Mouse (Mus musculus): ENCODE data around the gene Itgb3bp. TPM values are rescaled to one million over a fixed set of nuclear protein-coding genes. Genes with fewer than 3 reads are reported as not detected.

The Itgb3bp gene
- polyA plus RNA-seq, 1 experiment from 2014 or later: 10.6 TPM

- Histone ChIP-seq H3K4me2 (ENCODE audit: low read depth, low read length) (no peak overlapping the region), H3K4me1 (ENCODE audit: control insufficient read depth, insufficient read depth, low read length) (no peaks in the 10 kb centered on the region), H3K27me3 (ENCODE audit: control insufficient read depth, insufficient read depth, low read length) (no peaks in the 10 kb centered on the region), H3K36me3 (ENCODE audit: control insufficient read depth, insufficient read depth, low read length) (no peaks in the 10 kb centered on the region), H3K4me3 (ENCODE audit: low read depth, low read length) (no peak overlapping the region), H3K27ac (ENCODE audit: low read depth, low read length) (no peak overlapping the region), H3K9ac (replicated peaks; ENCODE audit: low read depth, low read length) (no peak overlapping the region), H3K9me3 (ENCODE audit: control insufficient read depth, low read length) (no peaks in the 10 kb centered on the region)
- no peak for ATAC-seq (ENCODE audit: low read depth)
- 70% methylated on average over 10 of the region's 10 CpGs for WGBS
Observed at GRCm38 (mm10) chr4:99941655-99942414, 12.2 kb upstream of the Itgb3bp start.

GRCm38 (mm10) chr4:99939711-99940505 is 10.3 kb upstream of the Itgb3bp start:
- WGBS: 53% methylated on average over 16 of the region's 16 CpGs
- no peak for ATAC-seq (ENCODE audit: low read depth)
- H3K4me1 ChIP-seq (ENCODE audit: control insufficient read depth, insufficient read depth, low read length): no peaks in the 10 kb centered on the region
- no peak overlapping the region for H3K4me2 ChIP-seq (ENCODE audit: low read depth, low read length)
- H3K27me3 ChIP-seq (ENCODE audit: control insufficient read depth, insufficient read depth, low read length): no peaks in the 10 kb centered on the region
- no peaks in the 10 kb centered on the region for H3K9me3 ChIP-seq (ENCODE audit: control insufficient read depth, low read length)
- H3K4me3 ChIP-seq (ENCODE audit: low read depth, low read length): no peak overlapping the region
- no peak overlapping the region for H3K9ac ChIP-seq (replicated peaks; ENCODE audit: low read depth, low read length)
- H3K27ac ChIP-seq (ENCODE audit: low read depth, low read length): no peak overlapping the region
- H3K36me3 ChIP-seq (ENCODE audit: control insufficient read depth, insufficient read depth, low read length): no peaks in the 10 kb centered on the region

GRCm38 (mm10) chr4:99936278-99936677 is 6.7 kb upstream of the Itgb3bp start:
- no peaks in the 10 kb centered on the region for H3K4me1 ChIP-seq (ENCODE audit: control insufficient read depth, insufficient read depth, low read length)
- WGBS: 92% methylated on average over 5 of the region's 5 CpGs
- ATAC-seq (ENCODE audit: low read depth): no peak

GRCm38 (mm10) chr4:99934859-99935258 is 5.2 kb upstream of the Itgb3bp start:
- Histone ChIP-seq H3K27me3 (ENCODE audit: control insufficient read depth, insufficient read depth, low read length) (no peaks in the 10 kb centered on the region), H3K4me1 (ENCODE audit: control insufficient read depth, insufficient read depth, low read length) (no peaks in the 10 kb centered on the region), H3K9me3 (ENCODE audit: control insufficient read depth, low read length) (no peaks in the 10 kb centered on the region), H3K9ac (replicated peaks; ENCODE audit: low read depth, low read length) (no peak overlapping the region), H3K27ac (ENCODE audit: low read depth, low read length) (no peak overlapping the region), H3K4me2 (ENCODE audit: low read depth, low read length) (no peak overlapping the region), H3K36me3 (ENCODE audit: control insufficient read depth, insufficient read depth, low read length) (no peaks in the 10 kb centered on the region), H3K4me3 (ENCODE audit: low read depth, low read length) (no peak overlapping the region)
- WGBS: 94% methylated on average over 7 of the region's 7 CpGs
- no peak for ATAC-seq (ENCODE audit: low read depth)

More at GRCm38 (mm10) chr4:99936278-99936677, 6.7 kb upstream of the Itgb3bp start:
- H3K27me3 ChIP-seq (ENCODE audit: control insufficient read depth, insufficient read depth, low read length): no peaks in the 10 kb centered on the region
- no peaks in the 10 kb centered on the region for H3K9me3 ChIP-seq (ENCODE audit: control insufficient read depth, low read length)
- H3K4me2 ChIP-seq (ENCODE audit: low read depth, low read length): no peak overlapping the region
- no peak overlapping the region for H3K4me3 ChIP-seq (ENCODE audit: low read depth, low read length)
- H3K27ac ChIP-seq (ENCODE audit: low read depth, low read length): no peak overlapping the region
- no peak overlapping the region for H3K9ac ChIP-seq (replicated peaks; ENCODE audit: low read depth, low read length)
- no peaks in the 10 kb centered on the region for H3K36me3 ChIP-seq (ENCODE audit: control insufficient read depth, insufficient read depth, low read length)

GRCm38 (mm10) chr4:99931807-99932206 is 2.2 kb upstream of the Itgb3bp start:
- Histone ChIP-seq H3K27me3 (ENCODE audit: control insufficient read depth, insufficient read depth, low read length) (no peaks in the 10 kb centered on the region), H3K9ac (replicated peaks; ENCODE audit: low read depth, low read length) (no peak overlapping the region), H3K4me2 (ENCODE audit: low read depth, low read length) (no peak overlapping the region), H3K4me3 (ENCODE audit: low read depth, low read length) (no peak overlapping the region), H3K36me3 (ENCODE audit: control insufficient read depth, insufficient read depth, low read length) (no peaks in the 10 kb centered on the region), H3K27ac (ENCODE audit: low read depth, low read length) (no peak overlapping the region), H3K4me1 (ENCODE audit: control insufficient read depth, insufficient read depth, low read length) (no peaks in the 10 kb centered on the region), H3K9me3 (ENCODE audit: control insufficient read depth, low read length) (no peaks in the 10 kb centered on the region)
- no peak for ATAC-seq (ENCODE audit: low read depth)
- WGBS: 89% methylated on average over 4 of the region's 4 CpGs

- no peak for ATAC-seq (ENCODE audit: low read depth)
- Histone ChIP-seq H3K27me3 (ENCODE audit: control insufficient read depth, insufficient read depth, low read length) (no peaks in the 10 kb centered on the region), H3K36me3 (ENCODE audit: control insufficient read depth, insufficient read depth, low read length) (no peaks in the 10 kb centered on the region), H3K4me1 (ENCODE audit: control insufficient read depth, insufficient read depth, low read length) (no peaks in the 10 kb centered on the region), H3K9me3 (ENCODE audit: control insufficient read depth, low read length) (no peaks in the 10 kb centered on the region), H3K27ac (ENCODE audit: low read depth, low read length) (no peak overlapping the region), H3K4me3 (ENCODE audit: low read depth, low read length) (no peak overlapping the region), H3K4me2 (ENCODE audit: low read depth, low read length) (no peak overlapping the region), H3K9ac (replicated peaks; ENCODE audit: low read depth, low read length) (no peak overlapping the region)
- WGBS: 68% methylated on average over 11 of the region's 11 CpGs
Observed at GRCm38 (mm10) chr4:99931240-99931580, 1.6 kb upstream of the Itgb3bp start.

GRCm38 (mm10) chr4:99930518-99931239 is 1.1 kb upstream of the Itgb3bp start:
- no peak overlapping the region for H3K9ac ChIP-seq (replicated peaks; ENCODE audit: low read depth, low read length)
- peak overlapping the region; percentile 61 for H3K4me2 ChIP-seq (ENCODE audit: low read depth, low read length)
- ATAC-seq (ENCODE audit: low read depth): no peak
- no peaks in the 10 kb centered on the region for H3K4me1 ChIP-seq (ENCODE audit: control insufficient read depth, insufficient read depth, low read length)
- no peaks in the 10 kb centered on the region for H3K36me3 ChIP-seq (ENCODE audit: control insufficient read depth, insufficient read depth, low read length)
- H3K4me3 ChIP-seq (ENCODE audit: low read depth, low read length): peak overlapping the region; percentile 43; the same call in 1 of the 2 replicates
- 40% methylated on average over 10 of the region's 10 CpGs for WGBS
- H3K27me3 ChIP-seq (ENCODE audit: control insufficient read depth, insufficient read depth, low read length): no peaks in the 10 kb centered on the region
- H3K9me3 ChIP-seq (ENCODE audit: control insufficient read depth, low read length): no peaks in the 10 kb centered on the region
- H3K27ac ChIP-seq (ENCODE audit: low read depth, low read length): no peak overlapping the region

- no peaks in the 10 kb centered on the region for H3K4me1 ChIP-seq (ENCODE audit: control insufficient read depth, insufficient read depth, low read length)
- H3K36me3 ChIP-seq (ENCODE audit: control insufficient read depth, insufficient read depth, low read length): no peaks in the 10 kb centered on the region
- peak within 1 kb of the TSS; percentile 70 for H3K9ac ChIP-seq (replicated peaks; ENCODE audit: low read depth, low read length)
- H3K4me2 ChIP-seq (ENCODE audit: low read depth, low read length): peak within 1 kb of the TSS; percentile 61
- H3K27me3 ChIP-seq (ENCODE audit: control insufficient read depth, insufficient read depth, low read length): no peaks in the 10 kb centered on the region
- H3K9me3 ChIP-seq (ENCODE audit: control insufficient read depth, low read length): no peaks in the 10 kb centered on the region
- peak within 1 kb of the TSS; percentile 43 for H3K4me3 ChIP-seq (ENCODE audit: low read depth, low read length)
- H3K27ac ChIP-seq (ENCODE audit: low read depth, low read length): peak within 1 kb of the TSS; percentile 81
- peak; percentile 87 for ATAC-seq (ENCODE audit: low read depth)
- WGBS: 6% methylated on average over 23 of the region's 23 CpGs
Observed at GRCm38 (mm10) chr4:99929149-99929612, 432 bp downstream of the Itgb3bp start, which contains the start of gene Pgm1. Gene Pgm1 (plus strand): TSS chr4:99929414.

Data from neural tube, embryonic 14.5 days (tissue).